Mouse (Mus musculus) layer of hippocampus, adult 9-11 months (tissue): ENCODE data around the gene Reep3.

ENCODE experiments used
- DNase-seq: peaks from one replicate; pipeline ENCODE4 v3.0.0; 2022

Gene Reep3

DNA sequence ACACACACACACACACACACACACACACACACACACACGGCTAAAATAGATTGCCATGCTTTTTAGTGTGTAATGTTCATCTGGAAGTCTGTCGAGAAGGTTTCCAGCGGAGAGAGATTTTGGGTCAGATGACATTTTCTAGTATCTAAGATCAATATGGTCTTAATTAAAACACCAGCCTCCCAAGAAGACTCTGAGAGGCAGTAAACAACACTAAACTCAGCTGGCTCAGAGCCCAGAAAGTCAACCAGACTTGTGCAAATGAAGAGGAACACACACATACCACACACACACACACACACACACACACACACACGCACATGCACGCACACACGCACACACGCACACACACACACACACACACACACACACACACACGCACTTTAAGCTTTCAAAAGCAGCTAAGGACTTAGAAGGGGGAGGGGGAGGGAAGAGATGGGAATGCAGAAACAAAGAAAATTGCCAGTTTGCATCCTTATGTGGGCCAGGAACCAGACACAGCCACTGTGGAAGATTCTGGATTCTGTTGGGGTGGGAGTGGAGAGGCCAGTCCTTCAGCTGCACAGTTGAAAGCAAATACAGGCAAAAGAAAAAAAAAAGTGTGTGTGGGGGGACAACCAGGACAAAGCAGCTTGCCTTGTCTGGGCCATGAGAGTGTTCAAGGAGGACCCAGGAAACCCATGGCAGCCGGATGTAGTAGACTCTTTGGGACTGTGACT lies 130.2 kb downstream of the Reep3 start:
- no peak for DNase-seq

DNA sequence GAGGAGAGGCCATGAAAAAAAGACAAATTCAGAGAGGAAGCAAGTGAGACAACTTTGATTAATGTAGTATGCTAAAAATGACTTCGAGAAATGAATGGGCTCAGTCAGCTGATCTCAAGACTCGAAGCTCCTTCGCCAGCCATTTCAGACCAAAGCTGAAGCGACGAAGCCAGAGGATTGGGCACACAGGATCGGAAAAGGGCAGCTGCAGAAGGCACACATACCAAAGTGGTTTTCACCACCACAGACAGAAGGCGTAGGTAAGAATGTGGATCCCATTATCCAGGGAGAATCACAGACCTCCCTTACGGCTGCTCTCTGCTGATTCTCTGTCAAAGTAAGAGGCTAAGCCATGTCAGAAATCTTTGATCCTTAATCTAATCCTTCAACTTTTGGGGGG lies 136.6 kb downstream of the Reep3 start:
- no peak for DNase-seq
